Mouse (Mus musculus) heart, postnatal 0 days (tissue): ENCODE data around the gene Ip6k3. TPM values are rescaled to one million over a fixed set of nuclear protein-coding genes. Genes with fewer than 3 reads are reported as not detected.

Source experiments
- ATAC-seq: fragments of 200-750 bp; cut with Nextera tagmentation; 2 replicates; pipeline ENCODE4 v1.8.0; 2017; ENCODE audit warnings: low read depth, moderate number of reproducible peaks, moderate library complexity; ENCODE audit not compliant: insufficient read depth
- DNase-seq: peaks from one replicate; pipeline ENCODE4 v3.0.0-alpha.2; 2016; ENCODE audit warnings: low spot score
- H3K27ac ChIP-seq: fragments of 300-500 bp; sonication (generic); 2 replicates; pipeline ENCODE4 v1.5.1; 2014; ENCODE audit warnings: low read depth, mild to moderate bottlenecking
- H3K27me3 ChIP-seq: fragments of 300-500 bp; sonication (generic); 2 replicates; pipeline ENCODE4 v1.6.1; 2014; ENCODE audit warnings: low read length, mixed read lengths; ENCODE audit not compliant: control insufficient read depth, insufficient read depth
- H3K36me3 ChIP-seq: fragments of 300-500 bp; sonication (generic); replicated peaks from 2 replicates; pipeline ENCODE4 v1.6.1; 2014; ENCODE audit warnings: low read length, mixed read lengths; ENCODE audit not compliant: control insufficient read depth, insufficient read depth
- H3K4me1 ChIP-seq: fragments of 300-500 bp; sonication (generic); 2 replicates; pipeline ENCODE4 v1.6.1; 2014; ENCODE audit warnings: antibody characterized with exemption; ENCODE audit not compliant: control insufficient read depth, insufficient read depth
- H3K4me2 ChIP-seq: fragments of 300-500 bp; sonication (generic); 2 replicates; pipeline ENCODE4 v1.6.1; 2014; ENCODE audit warnings: low read depth, mild to moderate bottlenecking, low read length, moderate library complexity
- H3K4me3 ChIP-seq: fragments of 300-500 bp; sonication (generic); 2 replicates; pipeline ENCODE4 v1.5.1; 2014; ENCODE audit warnings: low read depth, low read length
- H3K9ac ChIP-seq: fragments of 300-500 bp; sonication (generic); replicated peaks from 2 replicates; pipeline ENCODE4 v1.6.1; 2014; ENCODE audit warnings: low read depth, low read length, mixed read lengths
- H3K9me3 ChIP-seq: fragments of 300-500 bp; sonication (generic); replicated peaks from 2 replicates; pipeline ENCODE4 v1.6.1; 2016; ENCODE audit warnings: low read length; ENCODE audit not compliant: control insufficient read depth
- CTCF ChIP-seq: IDR thresholded peaks from 2 replicates; pipeline ENCODE4 v1.5.1; 2016; ENCODE audit warnings: antibody characterized with exemption, control low read depth, low read depth
- EP300 ChIP-seq: IDR thresholded peaks from 2 replicates; pipeline ENCODE4 v1.6.1; 2016; ENCODE audit warnings: antibody characterized with exemption, low read depth
- WGBS: fragments of 180-500 bp; shearing (Covaris S2); extraction: QIAGEN DNeasy Blood & Tissue Kit; methylation state at CpG from one replicate; pipeline ENCODE4 v1.1.7; 2014; 5-methylcytosine and 5-hydroxymethylcytosine counted together
- polyA plus RNA-seq: library from polyadenylated mRNA; unstranded; fragments of >200 nt; fragmentation: Nextera tagmentation; extraction: Ambion mirVana; gene quantifications from 2 replicates; pipeline ENCODE4 v1.2.1, GENCODE M21; 2015
- total RNA-seq: library from RNA; depleted of rRNA; stranded (reverse); fragments of >200 nt; gene quantifications from 2 replicates; pipeline ENCODE4 v1.2.3, GENCODE M21; 2014; ENCODE audit warnings: low replicate concordance

Gene Ip6k3
- total and polyA plus RNA-seq, 2 experiments from 2014 or later, result 3.7 to 6.1 TPM

DNA sequence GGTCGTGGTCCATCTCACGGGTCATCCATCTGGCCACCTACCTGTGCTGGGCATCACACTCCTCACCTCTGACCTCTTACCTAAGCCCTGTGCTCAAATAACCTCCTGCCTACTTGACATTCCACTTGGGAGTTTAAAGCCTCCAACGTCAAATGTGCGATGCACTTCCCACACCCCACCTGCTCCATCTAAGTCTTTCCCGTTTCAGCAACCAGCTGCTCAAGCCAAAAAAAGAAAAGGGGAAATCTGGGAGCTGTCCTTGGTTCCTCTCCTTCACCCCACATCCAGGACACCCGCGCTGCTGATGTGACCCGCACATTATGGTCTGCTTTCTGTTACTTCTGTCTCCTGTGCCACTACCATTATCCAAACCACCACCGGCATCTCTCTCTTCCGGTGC, 35.4 kb downstream of the Ip6k3 start:
- Histone ChIP-seq H3K36me3 (no peaks in the 10 kb centered on the region), H3K4me3 (no peak overlapping the region), H3K4me2 (no peak overlapping the region), H3K27me3 (no peaks in the 10 kb centered on the region), H3K9me3 (no peaks in the 10 kb centered on the region), H3K9ac (no peak overlapping the region), H3K4me1 (0 out of 2 replicates have a peak, but pooled peaks cover 5% of the 10 kb centered on the region), H3K27ac (no peak overlapping the region)
- no peak for DNase-seq
- WGBS, result 89% methylated on average over 10 of the region's 10 CpGs
- no peak for ATAC-seq
- no peak for TF ChIP-seq CTCF
- TF ChIP-seq EP300, result no peak

DNA sequence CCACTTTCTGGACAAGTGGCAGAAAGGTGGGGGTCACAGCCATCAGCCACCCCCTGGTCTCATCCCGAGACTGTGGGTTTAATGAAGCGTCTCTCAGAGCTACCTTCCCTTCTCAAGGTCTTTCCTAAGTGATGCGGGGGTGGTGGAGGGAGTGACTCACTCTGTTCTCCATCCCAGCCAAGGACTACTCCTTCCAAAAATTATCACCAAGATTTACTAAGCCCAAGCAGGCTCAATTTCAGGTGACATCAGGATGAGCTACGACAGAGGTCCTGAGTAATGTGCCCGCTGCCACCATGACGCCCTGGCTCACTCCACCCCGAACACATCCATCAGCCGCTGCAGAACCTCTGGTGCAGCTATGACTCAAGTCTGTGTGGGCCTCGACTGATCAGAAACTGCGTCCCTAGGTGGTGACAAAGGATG, 36.3 kb downstream of the Ip6k3 start:
- Histone ChIP-seq H3K27me3 (no peaks in the 10 kb centered on the region), H3K27ac (no peak overlapping the region), H3K4me3 (no peak overlapping the region), H3K9ac (no peak overlapping the region), H3K4me1 (0 out of 2 replicates have a peak, but pooled peaks cover 5% of the 10 kb centered on the region), H3K36me3 (no peaks in the 10 kb centered on the region), H3K9me3 (no peaks in the 10 kb centered on the region), H3K4me2 (no peak overlapping the region)
- no peak for DNase-seq
- no peak for ATAC-seq
- 82% methylated on average over 10 of the region's 10 CpGs for WGBS
- no peak for TF ChIP-seq EP300
- TF ChIP-seq CTCF, result no peak

DNA sequence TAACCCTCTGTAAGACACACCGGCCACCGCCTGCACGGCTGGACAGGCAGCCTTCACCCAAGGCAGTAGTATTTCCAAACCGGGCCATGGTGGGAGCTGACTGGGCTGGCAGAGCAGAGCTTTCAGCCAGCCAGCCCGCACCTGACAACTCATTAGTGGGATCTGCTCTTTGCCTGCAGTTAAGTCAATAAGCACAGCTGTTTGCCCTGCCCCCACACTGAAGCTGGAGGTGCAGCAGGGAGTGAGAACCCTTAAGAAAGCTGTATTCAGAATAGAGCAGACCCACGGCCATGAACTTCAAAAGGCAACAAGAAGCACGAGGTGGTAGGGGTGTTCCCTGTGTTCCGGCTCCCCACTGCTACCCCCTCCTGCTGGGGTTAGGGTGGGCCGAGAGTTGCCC, 37.3 kb downstream of the Ip6k3 start:
- 0 out of 2 replicates have a peak, but pooled peaks cover 5% of the 10 kb centered on the region for H3K4me1 ChIP-seq
- no peak overlapping the region for H3K9ac ChIP-seq
- no peaks in the 10 kb centered on the region for H3K9me3 ChIP-seq
- no peak for DNase-seq
- no peak overlapping the region for H3K4me3 ChIP-seq
- no peak overlapping the region for H3K4me2 ChIP-seq
- no peak for TF ChIP-seq EP300
- TF ChIP-seq CTCF, result no peak
- no peak overlapping the region; the same call in 1 of the 2 replicates for H3K27ac ChIP-seq
- no peaks in the 10 kb centered on the region for H3K27me3 ChIP-seq
- WGBS, result 64% methylated on average over 9 of the region's 9 CpGs
- no peaks in the 10 kb centered on the region for H3K36me3 ChIP-seq
- ATAC-seq, result no peak

DNA sequence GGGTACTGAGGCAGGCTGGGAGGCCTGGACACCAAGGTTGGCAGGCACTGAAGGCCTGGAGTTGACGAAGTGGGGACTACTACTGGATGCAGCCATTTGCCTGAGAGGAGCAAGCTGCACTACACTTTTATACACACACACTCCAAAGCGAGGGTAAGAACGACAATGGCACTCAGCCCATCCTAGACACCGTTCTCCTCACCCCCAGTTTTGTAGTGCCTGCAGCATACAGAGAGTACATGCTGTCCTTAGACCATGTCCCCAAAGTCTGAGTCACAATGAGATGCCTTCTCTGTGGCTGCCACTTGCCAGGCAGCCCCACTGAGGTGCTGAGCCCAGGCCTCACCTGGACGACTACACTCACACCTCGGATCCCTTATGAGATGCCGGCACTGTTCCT, 37.8 kb downstream of the Ip6k3 start:
- no peaks in the 10 kb centered on the region for H3K27me3 ChIP-seq
- no peak for TF ChIP-seq CTCF
- TF ChIP-seq EP300, result no peak
- H3K9ac ChIP-seq, result no peak overlapping the region
- H3K4me3 ChIP-seq, result no peak overlapping the region
- WGBS, result 79% methylated on average over 7 of the region's 7 CpGs
- 0 out of 2 replicates have a peak, but pooled peaks cover 5% of the 10 kb centered on the region for H3K4me1 ChIP-seq
- DNase-seq (no peak), ATAC-seq (no peak)
- no peak overlapping the region for H3K4me2 ChIP-seq
- no peaks in the 10 kb centered on the region for H3K9me3 ChIP-seq
- H3K27ac ChIP-seq, result no peak overlapping the region
- 0 out of 2 replicates have a peak, but pooled peaks cover under 1% of the 10 kb centered on the region for H3K36me3 ChIP-seq

DNA sequence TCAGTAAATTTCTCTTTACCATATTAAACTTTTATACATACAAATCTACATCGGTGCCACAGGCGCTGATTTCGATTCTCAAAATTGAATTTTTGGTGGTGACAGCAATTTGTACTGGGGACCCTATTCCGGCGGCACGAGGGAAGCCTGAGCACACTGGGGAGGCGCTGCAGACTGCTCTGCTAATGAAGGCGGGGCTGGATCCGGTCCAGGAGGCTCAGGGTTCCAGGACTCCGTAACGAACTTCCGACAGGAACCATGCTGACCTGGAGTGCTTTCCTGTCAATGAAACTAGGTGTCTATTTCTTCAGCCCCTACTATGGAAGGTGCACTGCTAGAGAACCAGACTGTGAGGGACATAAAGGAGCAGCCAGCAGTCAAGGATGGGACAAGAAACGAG, 38.3 kb downstream of the Ip6k3 start:
- no peak overlapping the region for H3K4me3 ChIP-seq
- no peaks in the 10 kb centered on the region for H3K9me3 ChIP-seq
- DNase-seq (no peak), ATAC-seq (no peak)
- H3K4me2 ChIP-seq, result no peak overlapping the region
- no peak overlapping the region for H3K9ac ChIP-seq
- no peak overlapping the region for H3K27ac ChIP-seq
- 74% methylated on average over 13 of the region's 13 CpGs for WGBS
- H3K4me1 ChIP-seq, result 0 out of 2 replicates have a peak, but pooled peaks cover 5% of the 10 kb centered on the region
- peaks cover 5% of the 10 kb centered on the region for H3K36me3 ChIP-seq
- no peaks in the 10 kb centered on the region for H3K27me3 ChIP-seq
- TF ChIP-seq EP300, result no peak
- TF ChIP-seq CTCF, result no peak

DNA sequence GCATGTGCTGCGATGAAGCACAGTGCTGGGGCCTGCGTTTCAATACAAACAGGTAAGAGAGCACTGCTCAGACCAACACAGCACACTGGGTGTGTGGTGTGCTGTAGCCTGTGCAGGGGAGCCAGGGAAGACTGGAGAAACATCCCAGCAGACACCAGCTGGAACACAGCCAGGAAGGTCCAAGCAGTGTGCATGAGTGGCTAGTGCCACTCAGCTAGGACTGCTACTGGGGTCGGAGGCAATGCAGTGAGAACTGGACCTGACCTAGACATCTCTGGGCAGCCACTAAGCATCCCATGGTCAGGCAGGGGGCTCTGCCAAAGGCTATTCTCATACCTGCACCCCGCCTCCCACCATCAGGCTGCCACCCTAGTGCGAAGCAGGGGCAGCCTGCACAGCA, 39.4 kb downstream of the Ip6k3 start:
- no peaks in the 10 kb centered on the region for H3K9me3 ChIP-seq
- no peak for ATAC-seq

More for the DNA sequence above, 39.4 kb downstream of the Ip6k3 start:
- no peak overlapping the region for H3K4me3 ChIP-seq
- no peaks in the 10 kb centered on the region for H3K27me3 ChIP-seq
- no peak for TF ChIP-seq CTCF
- no peak for TF ChIP-seq EP300
- 83% methylated on average over 5 of the region's 5 CpGs for WGBS
- H3K9ac ChIP-seq, result no peak overlapping the region
- 0 out of 2 replicates have a peak, but pooled peaks cover 2% of the 10 kb centered on the region for H3K4me1 ChIP-seq
- H3K4me2 ChIP-seq, result no peak overlapping the region
- no peak overlapping the region for H3K27ac ChIP-seq
- no peak for DNase-seq
- peaks cover 16% of the 10 kb centered on the region for H3K36me3 ChIP-seq
